Mouse (Mus musculus) heart, postnatal 0 days (tissue): ENCODE data around the gene Cldn1.

ENCODE experiments used
- CTCF ChIP-seq: IDR thresholded peaks from 2 replicates; pipeline ENCODE4 v1.5.1; 2016; ENCODE audit warnings: antibody characterized with exemption, control low read depth, low read depth
- EP300 ChIP-seq: IDR thresholded peaks from 2 replicates; pipeline ENCODE4 v1.6.1; 2016; ENCODE audit warnings: antibody characterized with exemption, low read depth

DNA sequence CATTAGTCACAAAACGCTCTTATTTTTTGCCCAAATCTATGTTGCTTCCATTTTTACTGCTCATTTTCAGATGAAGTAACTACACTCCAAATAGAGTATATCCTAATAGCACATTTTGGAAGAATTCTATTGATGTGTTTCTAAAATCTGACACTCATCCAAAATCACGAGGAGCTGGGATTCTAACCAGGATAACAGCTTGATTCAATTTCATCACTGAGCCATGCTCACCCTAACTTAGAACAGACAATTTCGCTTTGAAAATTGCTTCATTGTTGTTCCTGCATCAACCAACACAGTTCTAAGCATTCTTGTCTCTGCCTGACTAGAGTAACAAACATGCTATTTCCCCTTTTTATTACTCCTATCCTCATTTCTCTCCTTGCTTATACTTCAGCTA is 47.0 kb upstream of the Cldn1 start:
- TF ChIP-seq CTCF (no peak), EP300 (no peak)
